Mouse (Mus musculus) central nervous system, embryonic 18 days (tissue): Measurements from ENCODE around the gene March11. TPM values are rescaled to one million over a fixed set of nuclear protein-coding genes. Genes with fewer than 3 reads are reported as not detected.

Experiments used
- polyA plus RNA-seq: library from polyadenylated mRNA; depleted of rRNA; stranded (reverse); fragments of >200 nt; gene quantifications from 2 replicates; pipeline ENCODE4 v1.2.3, GENCODE M21; 2012; rRNA removed

March11 gene
- polyA plus RNA-seq = 9.2 and 9.8 TPM in 2 replicates

DNA sequence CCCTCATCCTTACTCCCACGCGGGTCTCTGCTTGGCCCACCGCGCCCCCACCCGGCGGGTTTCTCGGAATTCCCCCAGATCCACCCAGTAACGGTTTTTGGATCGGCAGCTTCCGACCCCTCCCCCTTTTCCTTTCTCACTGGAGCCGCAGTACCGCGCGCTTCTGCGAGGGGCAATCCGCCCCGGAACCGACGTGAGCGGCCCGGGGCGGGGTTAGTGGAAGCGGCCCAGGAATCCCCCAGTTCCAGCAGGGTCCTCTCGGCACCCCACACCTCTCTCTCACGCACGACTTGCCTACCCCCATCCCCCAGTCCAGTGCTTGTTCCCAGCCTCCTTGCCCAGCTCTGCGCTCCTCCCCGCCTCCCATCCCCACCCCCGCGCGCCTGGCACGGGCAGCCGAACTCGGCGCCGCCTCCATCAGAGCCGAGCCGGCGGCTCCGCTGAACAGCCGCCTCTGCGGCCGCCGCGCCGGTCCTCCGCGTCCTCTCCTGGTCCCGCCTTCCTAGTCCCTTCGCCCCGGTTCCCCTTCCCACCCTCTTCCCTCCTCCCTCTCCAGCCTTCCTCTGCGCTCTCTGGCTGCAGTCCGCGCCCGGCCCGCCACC is at the start of gene March11:
March11 (plus strand) TSS at position 420 of the 602 bp plus-strand sequence.

